Mouse (Mus musculus): ENCODE measurements around the gene Ndufa12. TPM values are rescaled to one million over a fixed set of nuclear protein-coding genes. Genes with fewer than 3 reads are reported as not detected.

Gene Ndufa12
- total RNA-seq, 1 experiment, result 184 TPM

- H3K9ac ChIP-seq (ENCODE audit: insufficient read depth, low read depth, low read length, poor library complexity, severe bottlenecking), result no peak overlapping the region
- TF ChIP-seq MAFK (IDR thresholded peaks at IDR 0.05; ENCODE audit: insufficient read depth, low read depth, low read length), result no peak
- TF ChIP-seq ZC3H11A (IDR thresholded peaks at IDR 0.05; ENCODE audit: borderline replicate concordance, low read depth, low read length), result no peak
- H3K4me1 ChIP-seq (ENCODE audit: control insufficient read depth in 2 of 2, insufficient read depth in 2 of 2, low read length in 2 of 2, poor library complexity in 1 of 2), result no peaks in the 10 kb centered on the region
- peaks cover 4% of the 10 kb centered on the region; the same call in 1 of the 2 replicates for H3K36me3 ChIP-seq (ENCODE audit: control insufficient read depth, insufficient read depth, low read length, poor library complexity, severe bottlenecking)
- DNase-seq (ENCODE audit: low read depth, low spot score), result no peak
- no peaks in the 10 kb centered on the region for H3K9me3 ChIP-seq (ENCODE audit: control insufficient read depth, insufficient read depth, low read depth, low read length)
- H3K27ac ChIP-seq (ENCODE audit: insufficient read depth, low read depth, low read length, poor library complexity, severe bottlenecking), result no peak overlapping the region
- in situ Hi-C loops (cut with MboI; ENCODE audit: low sequenced_read_pairs in 2 of 2, unreplicated experiment in 2 of 2), result no loop called here
- no peak overlapping the region for H3K4me3 ChIP-seq (ENCODE audit: insufficient read depth in 1 of 2, low read depth in 1 of 2, low read length in 2 of 2, poor library complexity in 1 of 2, severe bottlenecking in 1 of 2)
Observed at GRCm38 (mm10) chr10:94225026-94225750, 26.7 kb downstream of the Ndufa12 start.

- in situ Hi-C loops (cut with MboI; ENCODE audit: low sequenced_read_pairs in 2 of 2, unreplicated experiment in 2 of 2), result no loop called here
- TF ChIP-seq HCFC1 (IDR thresholded peaks at IDR 0.05; ENCODE audit: borderline replicate concordance, insufficient read depth, low read length) (no peak), MAFK (IDR thresholded peaks at IDR 0.05; ENCODE audit: insufficient read depth, low read depth, low read length) (no peak), ZNF384 (IDR thresholded peaks at IDR 0.05; ENCODE audit: low read depth, low read length) (no peak), CHD2 (IDR thresholded peaks at IDR 0.05; ENCODE audit: low read depth, low read length) (no peak), ZC3H11A (IDR thresholded peaks at IDR 0.05; ENCODE audit: borderline replicate concordance, low read depth, low read length) (no peak)
- no peak for DNase-seq (ENCODE audit: low read depth, low spot score)
- no peak overlapping the region for H3K4me3 ChIP-seq (ENCODE audit: insufficient read depth in 1 of 2, low read depth in 1 of 2, low read length in 2 of 2, poor library complexity in 1 of 2, severe bottlenecking in 1 of 2)
- no peaks in the 10 kb centered on the region for H3K4me1 ChIP-seq (ENCODE audit: control insufficient read depth in 2 of 2, insufficient read depth in 2 of 2, low read length in 2 of 2, poor library complexity in 1 of 2)
- H3K9me3 ChIP-seq (ENCODE audit: control insufficient read depth, insufficient read depth, low read depth, low read length), result no peaks in the 10 kb centered on the region
- no peak overlapping the region for H3K27ac ChIP-seq (ENCODE audit: insufficient read depth, low read depth, low read length, poor library complexity, severe bottlenecking)
- H3K36me3 ChIP-seq (ENCODE audit: control insufficient read depth, insufficient read depth, low read length, poor library complexity, severe bottlenecking), result no peaks in the 10 kb centered on the region
- no peak overlapping the region for H3K9ac ChIP-seq (ENCODE audit: insufficient read depth, low read depth, low read length, poor library complexity, severe bottlenecking)
Observed at GRCm38 (mm10) chr10:94230172-94230981, 31.9 kb downstream of the Ndufa12 start.

- H3K27ac ChIP-seq (ENCODE audit: insufficient read depth, low read depth, low read length, poor library complexity, severe bottlenecking), result no peak overlapping the region
- H3K9me3 ChIP-seq (ENCODE audit: control insufficient read depth, insufficient read depth, low read depth, low read length), result no peaks in the 10 kb centered on the region
- H3K4me1 ChIP-seq (ENCODE audit: control insufficient read depth in 2 of 2, insufficient read depth in 2 of 2, low read length in 2 of 2, poor library complexity in 1 of 2), result no peaks in the 10 kb centered on the region
- no peak for DNase-seq (ENCODE audit: low read depth, low spot score)
- in situ Hi-C loops (cut with MboI; ENCODE audit: low sequenced_read_pairs in 2 of 2, unreplicated experiment in 2 of 2), result no loop called here
- TF ChIP-seq HCFC1 (IDR thresholded peaks at IDR 0.05; ENCODE audit: borderline replicate concordance, insufficient read depth, low read length), result no peak
- TF ChIP-seq MAFK (IDR thresholded peaks at IDR 0.05; ENCODE audit: insufficient read depth, low read depth, low read length), result no peak
- TF ChIP-seq ZNF384 (IDR thresholded peaks at IDR 0.05; ENCODE audit: low read depth, low read length), result no peak
- TF ChIP-seq ZC3H11A (IDR thresholded peaks at IDR 0.05; ENCODE audit: borderline replicate concordance, low read depth, low read length), result no peak
- TF ChIP-seq CHD2 (IDR thresholded peaks at IDR 0.05; ENCODE audit: low read depth, low read length), result no peak
- no peak overlapping the region for H3K4me3 ChIP-seq (ENCODE audit: insufficient read depth in 1 of 2, low read depth in 1 of 2, low read length in 2 of 2, poor library complexity in 1 of 2, severe bottlenecking in 1 of 2)
- no peaks in the 10 kb centered on the region for H3K36me3 ChIP-seq (ENCODE audit: control insufficient read depth, insufficient read depth, low read length, poor library complexity, severe bottlenecking)
- no peak overlapping the region for H3K9ac ChIP-seq (ENCODE audit: insufficient read depth, low read depth, low read length, poor library complexity, severe bottlenecking)
Observed at GRCm38 (mm10) chr10:94231025-94231424, 32.5 kb downstream of the Ndufa12 start.

- no peaks in the 10 kb centered on the region for H3K36me3 ChIP-seq (ENCODE audit: control insufficient read depth, insufficient read depth, low read length, poor library complexity, severe bottlenecking)
- TF ChIP-seq ZC3H11A (IDR thresholded peaks at IDR 0.05; ENCODE audit: borderline replicate concordance, low read depth, low read length), result no peak
- TF ChIP-seq HCFC1 (IDR thresholded peaks at IDR 0.05; ENCODE audit: borderline replicate concordance, insufficient read depth, low read length), result no peak
- no peak for TF ChIP-seq ZNF384 (IDR thresholded peaks at IDR 0.05; ENCODE audit: low read depth, low read length)
- no peak for TF ChIP-seq CHD2 (IDR thresholded peaks at IDR 0.05; ENCODE audit: low read depth, low read length)
- no peak for TF ChIP-seq MAFK (IDR thresholded peaks at IDR 0.05; ENCODE audit: insufficient read depth, low read depth, low read length)
- in situ Hi-C loops (cut with MboI; ENCODE audit: low sequenced_read_pairs in 2 of 2, unreplicated experiment in 2 of 2), result no loop called here
- H3K27ac ChIP-seq (ENCODE audit: insufficient read depth, low read depth, low read length, poor library complexity, severe bottlenecking), result no peak overlapping the region
- no peaks in the 10 kb centered on the region for H3K4me1 ChIP-seq (ENCODE audit: control insufficient read depth in 2 of 2, insufficient read depth in 2 of 2, low read length in 2 of 2, poor library complexity in 1 of 2)
- H3K9me3 ChIP-seq (ENCODE audit: control insufficient read depth, insufficient read depth, low read depth, low read length), result no peaks in the 10 kb centered on the region
- H3K9ac ChIP-seq (ENCODE audit: insufficient read depth, low read depth, low read length, poor library complexity, severe bottlenecking), result no peak overlapping the region
- no peak for DNase-seq (ENCODE audit: low read depth, low spot score)
- H3K4me3 ChIP-seq (ENCODE audit: insufficient read depth in 1 of 2, low read depth in 1 of 2, low read length in 2 of 2, poor library complexity in 1 of 2, severe bottlenecking in 1 of 2), result no peak overlapping the region
Observed at GRCm38 (mm10) chr10:94235200-94235599, 36.7 kb downstream of the Ndufa12 start.
